Mouse (Mus musculus): Measurements from ENCODE around the gene Susd6. TPM values are rescaled to one million over a fixed set of nuclear protein-coding genes. Genes with fewer than 3 reads are reported as not detected.

The Susd6 gene
- polyA plus RNA-seq, 1 experiment: 57.0 TPM

DNA sequence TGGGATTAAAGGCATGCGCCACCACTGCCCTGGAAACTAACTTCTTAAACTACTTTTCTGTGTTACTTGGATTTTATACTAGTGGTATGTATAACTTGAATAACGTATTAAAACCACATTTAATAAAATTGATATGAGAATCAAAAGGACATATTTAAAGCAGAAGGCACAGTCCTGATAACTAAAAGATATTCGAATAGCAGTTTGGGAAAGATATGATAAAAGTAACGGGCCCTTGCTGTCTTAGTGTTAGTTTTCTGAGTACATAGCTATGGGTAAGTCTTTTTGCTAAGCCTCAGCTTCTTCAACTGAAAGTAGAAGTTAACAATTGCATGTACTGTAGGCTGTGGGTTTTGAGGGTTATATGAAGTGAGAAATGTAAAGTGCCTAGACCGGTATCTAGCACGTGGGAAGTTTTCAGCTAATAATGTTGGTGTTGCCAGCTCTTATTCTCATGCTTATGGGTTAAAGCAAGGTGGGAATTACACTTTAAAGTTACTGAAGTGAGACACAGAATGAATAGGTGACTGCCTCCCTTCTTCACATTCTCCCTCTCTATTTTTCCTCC is 14.6 kb downstream of the Susd6 start:
- H3K36me3 ChIP-seq (ENCODE audit: control insufficient read depth, insufficient read depth, low read length, poor library complexity, severe bottlenecking): peaks cover 6% of the 10 kb centered on the region
- no peaks in the 10 kb centered on the region for H3K9me3 ChIP-seq (replicated peaks; ENCODE audit: control insufficient read depth, insufficient read depth, low read length, poor library complexity, severe bottlenecking)
- H3K4me3 ChIP-seq (ENCODE audit: low read depth, low read length): no peak overlapping the region
- no peak overlapping the region for H3K9ac ChIP-seq (ENCODE audit: low read depth, poor library complexity, severe bottlenecking)
- no peaks in the 10 kb centered on the region for H3K27me3 ChIP-seq (ENCODE audit: control insufficient read depth, insufficient read depth, low read length, poor library complexity, severe bottlenecking)
- peaks cover 2% of the 10 kb centered on the region for H3K4me1 ChIP-seq (ENCODE audit: control insufficient read depth, insufficient read depth, low read length)
- no peak overlapping the region for H3K27ac ChIP-seq (ENCODE audit: insufficient read depth, low read length)
- TF ChIP-seq CTCF (IDR thresholded peaks at IDR 0.05; ENCODE audit: low read depth, low read length): no peak
- TF ChIP-seq POLR2A (IDR thresholded peaks at IDR 0.05; ENCODE audit: insufficient read depth, low read length): no peak
- TF ChIP-seq EP300 (IDR thresholded peaks at IDR 0.05; ENCODE audit: insufficient read depth, low read depth, low read length): no peak

DNA sequence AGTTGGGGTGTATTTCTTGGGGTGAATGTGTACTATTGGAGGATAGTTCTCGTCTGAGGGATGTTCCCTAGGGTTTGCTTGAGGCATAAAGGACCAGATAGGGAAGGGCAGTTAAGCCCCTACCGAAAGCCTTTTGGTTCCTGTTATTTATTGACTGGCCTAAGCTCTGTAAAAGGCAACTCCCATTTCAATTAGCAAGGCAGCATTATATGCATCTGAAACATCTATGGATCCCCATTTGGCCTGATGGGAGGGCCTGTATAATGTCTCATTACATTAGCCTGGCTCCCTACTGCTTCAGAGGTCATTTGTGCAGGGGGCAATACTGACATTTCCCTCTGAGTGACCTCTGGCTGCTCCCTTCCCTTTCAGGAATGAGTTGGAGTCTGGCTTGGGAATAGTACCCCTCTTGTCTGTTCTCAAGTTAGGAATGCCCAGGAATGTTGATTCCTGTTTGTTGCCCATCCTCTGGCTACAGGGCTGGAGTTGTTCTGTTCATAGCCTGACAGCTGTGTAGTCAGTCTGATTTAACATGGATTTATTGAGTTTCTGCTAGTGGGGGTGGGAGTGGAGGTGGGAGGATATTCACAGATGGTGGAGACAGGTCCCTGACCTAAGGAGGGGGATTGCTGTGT is 17.3 kb downstream of the Susd6 start:
- Histone ChIP-seq H3K36me3 (ENCODE audit: control insufficient read depth, insufficient read depth, low read length, poor library complexity, severe bottlenecking) (peaks cover 6% of the 10 kb centered on the region), H3K27ac (ENCODE audit: insufficient read depth, low read length) (no peak overlapping the region), H3K9me3 (replicated peaks; ENCODE audit: control insufficient read depth, insufficient read depth, low read length, poor library complexity, severe bottlenecking) (no peaks in the 10 kb centered on the region), H3K9ac (ENCODE audit: low read depth, poor library complexity, severe bottlenecking) (no peak overlapping the region), H3K27me3 (ENCODE audit: control insufficient read depth, insufficient read depth, low read length, poor library complexity, severe bottlenecking) (no peaks in the 10 kb centered on the region), H3K4me1 (ENCODE audit: control insufficient read depth, insufficient read depth, low read length) (peaks cover 2% of the 10 kb centered on the region), H3K4me3 (ENCODE audit: low read depth, low read length) (no peak overlapping the region)
- TF ChIP-seq CTCF (IDR thresholded peaks at IDR 0.05; ENCODE audit: low read depth, low read length) (no peak), EP300 (IDR thresholded peaks at IDR 0.05; ENCODE audit: insufficient read depth, low read depth, low read length) (no peak), POLR2A (IDR thresholded peaks at IDR 0.05; ENCODE audit: insufficient read depth, low read length) (no peak)

- Histone ChIP-seq H3K4me1 (ENCODE audit: control insufficient read depth, insufficient read depth, low read length) (peaks cover 2% of the 10 kb centered on the region), H3K36me3 (ENCODE audit: control insufficient read depth, insufficient read depth, low read length, poor library complexity, severe bottlenecking) (peaks cover 6% of the 10 kb centered on the region; the same call in 1 of the 2 replicates), H3K9me3 (replicated peaks; ENCODE audit: control insufficient read depth, insufficient read depth, low read length, poor library complexity, severe bottlenecking) (no peaks in the 10 kb centered on the region), H3K27ac (ENCODE audit: insufficient read depth, low read length) (no peak overlapping the region), H3K9ac (ENCODE audit: low read depth, poor library complexity, severe bottlenecking) (no peak overlapping the region), H3K4me3 (ENCODE audit: low read depth, low read length) (no peak overlapping the region), H3K27me3 (ENCODE audit: control insufficient read depth, insufficient read depth, low read length, poor library complexity, severe bottlenecking) (no peaks in the 10 kb centered on the region)
- no peak for TF ChIP-seq EP300 (IDR thresholded peaks at IDR 0.05; ENCODE audit: insufficient read depth, low read depth, low read length)
- no peak for TF ChIP-seq CTCF (IDR thresholded peaks at IDR 0.05; ENCODE audit: low read depth, low read length)
- no peak for TF ChIP-seq POLR2A (IDR thresholded peaks at IDR 0.05; ENCODE audit: insufficient read depth, low read length)
Observed at GRCm38 (mm10) chr12:80810005-80810404, 19.7 kb downstream of the Susd6 start.

DNA sequence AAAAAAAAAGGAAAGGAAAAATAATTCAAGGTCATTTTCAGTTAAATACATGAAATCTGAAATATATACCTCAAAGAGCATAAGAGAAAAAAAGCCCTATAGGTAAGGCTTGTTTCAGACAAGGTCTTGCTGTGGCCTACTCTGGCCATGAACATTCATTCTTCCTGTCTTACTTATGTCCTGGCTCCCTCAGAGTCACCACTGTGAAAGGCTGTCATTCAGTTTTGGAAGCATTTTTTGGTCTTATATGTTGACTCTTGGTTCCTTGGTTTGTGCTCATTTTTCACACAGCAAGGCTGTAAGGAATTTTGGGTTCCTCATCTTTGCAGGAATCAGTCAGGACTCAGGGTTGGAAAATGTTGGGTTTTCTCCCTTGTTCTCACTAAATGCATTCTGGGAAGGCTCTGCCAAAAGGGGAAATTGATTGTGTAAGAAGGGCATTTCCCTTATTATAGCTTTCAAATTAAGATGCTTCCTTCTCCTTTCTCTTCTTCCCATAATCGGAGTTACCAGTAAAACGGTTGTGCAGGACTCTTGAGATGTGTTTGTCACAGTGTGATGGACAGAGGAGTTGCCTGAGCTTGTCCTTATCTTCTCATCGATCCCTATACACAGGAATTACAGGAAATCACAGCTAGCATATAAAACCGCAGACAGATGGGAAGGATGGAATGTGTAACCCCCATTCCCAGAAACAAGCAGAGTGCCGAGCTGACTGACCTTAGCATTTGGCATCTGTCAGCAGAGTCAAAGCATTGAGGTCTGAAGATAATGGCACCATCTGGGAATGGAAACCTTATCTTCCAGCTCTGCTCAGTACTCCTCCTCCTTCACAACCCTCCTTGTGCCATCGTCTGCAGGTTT is 21.6 kb downstream of the Susd6 start:
- Histone ChIP-seq H3K9ac (ENCODE audit: low read depth, poor library complexity, severe bottlenecking) (no peak overlapping the region), H3K4me3 (ENCODE audit: low read depth, low read length) (no peak overlapping the region), H3K4me1 (ENCODE audit: control insufficient read depth, insufficient read depth, low read length) (peaks cover 6% of the 10 kb centered on the region), H3K27ac (ENCODE audit: insufficient read depth, low read length) (peak overlapping the region; percentile 52), H3K9me3 (replicated peaks; ENCODE audit: control insufficient read depth, insufficient read depth, low read length, poor library complexity, severe bottlenecking) (no peaks in the 10 kb centered on the region), H3K36me3 (ENCODE audit: control insufficient read depth, insufficient read depth, low read length, poor library complexity, severe bottlenecking) (no peaks in the 10 kb centered on the region), H3K27me3 (ENCODE audit: control insufficient read depth, insufficient read depth, low read length, poor library complexity, severe bottlenecking) (no peaks in the 10 kb centered on the region)
- TF ChIP-seq EP300 (IDR thresholded peaks at IDR 0.05; ENCODE audit: insufficient read depth, low read depth, low read length): 0 out of 2 replicates have a peak, but pooled peaks have one; percentile 29
- no peak for TF ChIP-seq POLR2A (IDR thresholded peaks at IDR 0.05; ENCODE audit: insufficient read depth, low read length)

DNA sequence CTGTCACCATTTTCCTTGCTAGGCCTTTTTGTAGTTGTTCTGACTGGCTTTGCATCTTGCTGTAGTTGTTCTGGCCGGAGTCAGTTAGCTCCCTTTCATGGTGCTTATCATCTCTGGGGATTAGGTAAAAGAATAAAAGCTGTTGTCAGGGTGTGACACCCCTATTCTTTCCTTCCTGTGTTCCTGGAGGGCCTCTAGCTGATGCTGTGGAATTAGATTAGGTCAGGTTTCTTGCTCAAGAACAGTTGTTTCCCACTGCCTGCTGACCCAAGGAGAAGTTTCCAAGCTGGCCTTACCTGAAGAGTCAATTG is 22.2 kb downstream of the Susd6 start:
- Histone ChIP-seq H3K9ac (ENCODE audit: low read depth, poor library complexity, severe bottlenecking) (no peak overlapping the region), H3K27ac (ENCODE audit: insufficient read depth, low read length) (peak overlapping the region; percentile 52; the same call in 1 of the 2 replicates), H3K9me3 (replicated peaks; ENCODE audit: control insufficient read depth, insufficient read depth, low read length, poor library complexity, severe bottlenecking) (no peaks in the 10 kb centered on the region), H3K4me3 (ENCODE audit: low read depth, low read length) (no peak overlapping the region), H3K27me3 (ENCODE audit: control insufficient read depth, insufficient read depth, low read length, poor library complexity, severe bottlenecking) (no peaks in the 10 kb centered on the region), H3K4me1 (ENCODE audit: control insufficient read depth, insufficient read depth, low read length) (peaks cover 6% of the 10 kb centered on the region), H3K36me3 (ENCODE audit: control insufficient read depth, insufficient read depth, low read length, poor library complexity, severe bottlenecking) (no peaks in the 10 kb centered on the region; the same call in 1 of the 2 replicates)
- TF ChIP-seq CTCF (IDR thresholded peaks at IDR 0.05; ENCODE audit: low read depth, low read length): no peak
- no peak for TF ChIP-seq POLR2A (IDR thresholded peaks at IDR 0.05; ENCODE audit: insufficient read depth, low read length)
- no peak for TF ChIP-seq EP300 (IDR thresholded peaks at IDR 0.05; ENCODE audit: insufficient read depth, low read depth, low read length)

GRCm38 (mm10) chr12:80813456-80813855 is 23.1 kb downstream of the Susd6 start:
- no peak overlapping the region for H3K27ac ChIP-seq (ENCODE audit: insufficient read depth, low read length)
- H3K4me1 ChIP-seq (ENCODE audit: control insufficient read depth, insufficient read depth, low read length): peaks cover 4% of the 10 kb centered on the region
- no peak overlapping the region for H3K9ac ChIP-seq (ENCODE audit: low read depth, poor library complexity, severe bottlenecking)
- H3K9me3 ChIP-seq (replicated peaks; ENCODE audit: control insufficient read depth, insufficient read depth, low read length, poor library complexity, severe bottlenecking): no peaks in the 10 kb centered on the region
- no peak for TF ChIP-seq POLR2A (IDR thresholded peaks at IDR 0.05; ENCODE audit: insufficient read depth, low read length)
- TF ChIP-seq EP300 (IDR thresholded peaks at IDR 0.05; ENCODE audit: insufficient read depth, low read depth, low read length): no peak
- TF ChIP-seq CTCF (IDR thresholded peaks at IDR 0.05; ENCODE audit: low read depth, low read length): no peak
- H3K36me3 ChIP-seq (ENCODE audit: control insufficient read depth, insufficient read depth, low read length, poor library complexity, severe bottlenecking): no peaks in the 10 kb centered on the region; the same call in 1 of the 2 replicates
- H3K27me3 ChIP-seq (ENCODE audit: control insufficient read depth, insufficient read depth, low read length, poor library complexity, severe bottlenecking): no peaks in the 10 kb centered on the region
- no peak overlapping the region for H3K4me3 ChIP-seq (ENCODE audit: low read depth, low read length)

Measured in ES-Bruce4 (cell line).